Mouse (Mus musculus) liver, adult 2 months (tissue): Measurements from ENCODE around the gene Gpc1.

ENCODE experiments used
- CTCF ChIP-seq: fragments of 200-500 bp; IDR thresholded peaks from 2 replicates; pipeline ENCODE4 v1.5.1; 2011; ENCODE audit warnings: low read depth, low read length, control low read depth
- POLR2A ChIP-seq: fragments of 200-500 bp; IDR thresholded peaks from 2 replicates; pipeline ENCODE4 v1.6.1; 2011; ENCODE audit warnings: low read length, control low read depth; ENCODE audit not compliant: insufficient read depth; ENCODE audit errors: extremely low read depth

GRCm38 (mm10) chr1:92852450-92852849 lies 21.0 kb downstream of the Gpc1 start:
- TF ChIP-seq POLR2A (no peak), CTCF (no peak)
